Comparison of ENCODE assay signal across 8 mouse cellular contexts in genomic region chr3:87764506-87764905, GRCm38 (mm10). TPM values are rescaled to one million over a fixed set of nuclear protein-coding genes. Genes with fewer than 3 reads are reported as not detected.
DNase-seq lines count a peak whose midpoint lies in the region; ATAC-seq and TF ChIP-seq lines count a peak whose summit lies in the region.

No protein-coding gene starts in this region.

- no peaks in the 10 kb centered on the region for H3K36me3 ChIP-seq in midbrain, embryonic 10.5 days
- H3K36me3 ChIP-seq in midbrain, embryonic 15.5 days (replicated peaks): no peaks in the 10 kb centered on the region
- no peaks in the 10 kb centered on the region for H3K36me3 ChIP-seq in heart, adult 2 months (ENCODE audit: control insufficient read depth, insufficient read depth, low read length)
- peaks cover 3% of the 10 kb centered on the region; the same call in 1 of the 2 replicates for H3K36me3 ChIP-seq in kidney, postnatal 0 days (ENCODE audit: insufficient read depth, low read length)
- no peaks in the 10 kb centered on the region for H3K36me3 ChIP-seq in neural tube, embryonic 12.5 days

- peaks cover 74% of the 10 kb centered on the region for H3K27me3 ChIP-seq in midbrain, embryonic 10.5 days (ENCODE audit: low read depth, poor library complexity, severe bottlenecking)
- H3K27me3 ChIP-seq in midbrain, embryonic 15.5 days (replicated peaks): peaks cover 24% of the 10 kb centered on the region
- no peaks in the 10 kb centered on the region for H3K27me3 ChIP-seq in heart, adult 2 months (ENCODE audit: control insufficient read depth, insufficient read depth, low read length)
- H3K27me3 ChIP-seq in kidney, postnatal 0 days (ENCODE audit: insufficient read depth, low read length): no peaks in the 10 kb centered on the region
- H3K27me3 ChIP-seq in neural tube, embryonic 12.5 days (replicated peaks): peaks cover 19% of the 10 kb centered on the region

- TF ChIP-seq POLR2A in heart, adult 2 months (IDR thresholded peaks at IDR 0.05; ENCODE audit: insufficient read depth, low read depth, low read length): no peak

- intact Hi-C loops in heart, adult 2 months (cut with DNase I): loop anchor here (10.0 kb wide), 1 partner anchor 210 kb away; the partner anchor contains the start of gene Nes

- peak overlapping the region; percentile 19; the same call in 1 of the 2 replicates for H3K27ac ChIP-seq in midbrain, embryonic 10.5 days (replicated peaks)
- no peak overlapping the region for H3K27ac ChIP-seq in midbrain, embryonic 15.5 days
- peak overlapping the region; percentile 93 for H3K27ac ChIP-seq in heart, adult 2 months
- H3K27ac ChIP-seq in kidney, postnatal 0 days: peak overlapping the region; percentile 86
- no peak overlapping the region for H3K27ac ChIP-seq in neural tube, embryonic 12.5 days

- TF ChIP-seq CTCF in heart, adult 2 months (IDR thresholded peaks at IDR 0.05): no peak
- TF ChIP-seq CTCF in kidney, postnatal 0 days (IDR thresholded peaks at IDR 0.05; ENCODE audit: low read depth): no peak

- no peaks in the 10 kb centered on the region for H3K79me2 ChIP-seq in heart, adult 2 months (replicated peaks; ENCODE audit: control insufficient read depth, insufficient read depth, low read length)

- TF ChIP-seq EP300 in heart, adult 2 months (IDR thresholded peaks at IDR 0.05; ENCODE audit: insufficient read depth, low read depth, low read length): no peak

- H3K4me1 ChIP-seq in midbrain, embryonic 10.5 days: peaks cover 42% of the 10 kb centered on the region
- H3K4me1 ChIP-seq in midbrain, embryonic 15.5 days: peaks cover 4% of the 10 kb centered on the region; the same call in 1 of the 2 replicates
- peaks cover 18% of the 10 kb centered on the region for H3K4me1 ChIP-seq in heart, adult 2 months (ENCODE audit: control insufficient read depth, insufficient read depth, low read length)
- peaks cover 48% of the 10 kb centered on the region for H3K4me1 ChIP-seq in kidney, postnatal 0 days (replicated peaks; ENCODE audit: insufficient read depth, low read length)
- peaks cover 19% of the 10 kb centered on the region for H3K4me1 ChIP-seq in neural tube, embryonic 12.5 days

- no peak overlapping the region for H3K4me3 ChIP-seq in midbrain, embryonic 10.5 days
- H3K4me3 ChIP-seq in midbrain, embryonic 15.5 days: no peak overlapping the region
- H3K4me3 ChIP-seq in heart, adult 2 months: peak overlapping the region; percentile 40
- H3K4me3 ChIP-seq in kidney, postnatal 0 days (replicated peaks; ENCODE audit: low read depth, low read length): no peak overlapping the region; the same call in 1 of the 2 replicates
- no peak overlapping the region for H3K4me3 ChIP-seq in neural tube, embryonic 12.5 days

- no peak for DNase-seq in midbrain, embryonic 10.5 days (ENCODE audit: low spot score)
- peak in 1 of 2 experiments; percentile 38 for DNase-seq in heart, adult 2 months
- DNase-seq in kidney, postnatal 0 days (ENCODE audit: low spot score): peak; percentile 73
- DNase-seq in B cell, adult 2 months: no peak
- DNase-seq in gastrocnemius, adult 18-20 months (ENCODE audit: low spot score): no peak
- DNase-seq in cerebellum, postnatal 36 days: no peak

- WGBS in midbrain, embryonic 10.5 days: 40% methylated on average over 10 of the region's 10 CpGs
- 41% methylated on average over 10 of the region's 10 CpGs for WGBS in midbrain, embryonic 15.5 days
- 13% methylated on average over 10 of the region's 10 CpGs for WGBS in heart, adult 2 months
- WGBS in kidney, postnatal 0 days: 13% methylated on average over 10 of the region's 10 CpGs
- 40% methylated on average over 10 of the region's 10 CpGs for WGBS in neural tube, embryonic 12.5 days

- no peak for ATAC-seq in midbrain, embryonic 15.5 days (replicated peaks)
- ATAC-seq in kidney, postnatal 0 days (replicated peaks; ENCODE audit: low FRiP score, low read depth): no peak
- no peak for ATAC-seq in neural tube, embryonic 12.5 days (ENCODE audit: low FRiP score, low read depth)

- H3K9me3 ChIP-seq in midbrain, embryonic 10.5 days (replicated peaks): no peaks in the 10 kb centered on the region
- H3K9me3 ChIP-seq in midbrain, embryonic 15.5 days: no peaks in the 10 kb centered on the region
- H3K9me3 ChIP-seq in kidney, postnatal 0 days (replicated peaks; ENCODE audit: low read length): no peaks in the 10 kb centered on the region
- H3K9me3 ChIP-seq in neural tube, embryonic 12.5 days: no peaks in the 10 kb centered on the region

- H3K9ac ChIP-seq in midbrain, embryonic 15.5 days: no peak overlapping the region
- H3K9ac ChIP-seq in heart, adult 2 months (ENCODE audit: low read depth, low read length): peak overlapping the region; percentile 20
- no peak overlapping the region for H3K9ac ChIP-seq in kidney, postnatal 0 days (ENCODE audit: low read depth, low read length)
- no peak overlapping the region for H3K9ac ChIP-seq in neural tube, embryonic 12.5 days

- H3K4me2 ChIP-seq in midbrain, embryonic 15.5 days: no peak overlapping the region
- H3K4me2 ChIP-seq in kidney, postnatal 0 days (ENCODE audit: low read length): peak overlapping the region; percentile 41
- peak overlapping the region; percentile 40 for H3K4me2 ChIP-seq in neural tube, embryonic 12.5 days (replicated peaks)

RNA-seq across cellular contexts. Expression of gene Lrrc71, which starts 16.1 kb away (rescaled TPM):
- polyA plus RNA-seq in midbrain, embryonic 10.5 days (2016; fragmentation: Nextera tagmentation; extraction: Ambion mirVana): 0.39 and 0.51 TPM in 2 replicates
- polyA plus RNA-seq in midbrain, embryonic 15.5 days (2015; fragmentation: Nextera tagmentation; extraction: Ambion mirVana): 0.84 and 0.89 TPM in 2 replicates
- total RNA-seq in heart, adult 2 months (2021): under 1 TPM; 0.36 to 0.47 TPM
- polyA plus RNA-seq in heart, adult 2 months (2012; rRNA removed): 0.26 and 1.1 TPM in 2 replicates
- 0.37 and 0.45 TPM in 2 replicates for polyA plus RNA-seq in kidney, postnatal 0 days (2015; fragmentation: Nextera tagmentation; extraction: Ambion mirVana)
- polyA plus RNA-seq in neural tube, embryonic 12.5 days (2016; fragmentation: Nextera tagmentation; extraction: Ambion mirVana): 0.33 and 0.53 TPM in 2 replicates
- not detected for total RNA-seq in gastrocnemius, adult 18-20 months (2021)

RNA-seq across cellular contexts. Expression of gene Ntrk1, which starts 30.5 kb away (rescaled TPM):
- polyA plus RNA-seq in midbrain, embryonic 10.5 days (2016; fragmentation: Nextera tagmentation; extraction: Ambion mirVana): 4.9 and 5.1 TPM in 2 replicates
- 1.0 and 1.6 TPM in 2 replicates for polyA plus RNA-seq in midbrain, embryonic 15.5 days (2015; fragmentation: Nextera tagmentation; extraction: Ambion mirVana)
- total RNA-seq in heart, adult 2 months (2021): under 1 TPM; 0.14 to 0.16 TPM
- 0.38 and 0.57 TPM in 2 replicates for polyA plus RNA-seq in heart, adult 2 months (2012; rRNA removed)
- 2.1 and 2.3 TPM in 2 replicates for polyA plus RNA-seq in kidney, postnatal 0 days (2015; fragmentation: Nextera tagmentation; extraction: Ambion mirVana)
- polyA plus RNA-seq in neural tube, embryonic 12.5 days (2016; fragmentation: Nextera tagmentation; extraction: Ambion mirVana): 93.8 and 141 TPM in 2 replicates
- total RNA-seq in gastrocnemius, adult 18-20 months (2021): not detected

RNA-seq across cellular contexts. Expression of gene Insrr, which starts 32.2 kb away (rescaled TPM):
- 0.78 and 0.89 TPM in 2 replicates for polyA plus RNA-seq in midbrain, embryonic 10.5 days (2016; fragmentation: Nextera tagmentation; extraction: Ambion mirVana)
- 0.66 and 0.69 TPM in 2 replicates for polyA plus RNA-seq in midbrain, embryonic 15.5 days (2015; fragmentation: Nextera tagmentation; extraction: Ambion mirVana)
- under 1 TPM in 1 of 2 experiments, not detected in 1; 0.05 TPM for total RNA-seq in heart, adult 2 months (2021)
- 0.04 TPM in 1 of 2 replicates, not detected in the other for polyA plus RNA-seq in heart, adult 2 months (2012; rRNA removed)
- 1.9 and 2.3 TPM in 2 replicates for polyA plus RNA-seq in kidney, postnatal 0 days (2015; fragmentation: Nextera tagmentation; extraction: Ambion mirVana)
- polyA plus RNA-seq in neural tube, embryonic 12.5 days (2016; fragmentation: Nextera tagmentation; extraction: Ambion mirVana): 1.4 and 1.9 TPM in 2 replicates
- total RNA-seq in gastrocnemius, adult 18-20 months (2021): not detected

RNA-seq across cellular contexts. Expression of gene Pear1, which starts 59.6 kb away (rescaled TPM):
- polyA plus RNA-seq in midbrain, embryonic 10.5 days (2016; fragmentation: Nextera tagmentation; extraction: Ambion mirVana): 12.3 and 14.7 TPM in 2 replicates
- 8.6 and 9.8 TPM in 2 replicates for polyA plus RNA-seq in midbrain, embryonic 15.5 days (2015; fragmentation: Nextera tagmentation; extraction: Ambion mirVana)
- 10 to 100 TPM; 17.1 to 18.7 TPM for total RNA-seq in heart, adult 2 months (2021)
- 42.5 and 45.0 TPM in 2 replicates for polyA plus RNA-seq in heart, adult 2 months (2012; rRNA removed)
- 31.6 and 35.4 TPM in 2 replicates for polyA plus RNA-seq in kidney, postnatal 0 days (2015; fragmentation: Nextera tagmentation; extraction: Ambion mirVana)
- polyA plus RNA-seq in neural tube, embryonic 12.5 days (2016; fragmentation: Nextera tagmentation; extraction: Ambion mirVana): 11.7 and 12.4 TPM in 2 replicates
- total RNA-seq in gastrocnemius, adult 18-20 months (2021): 1 to 10 TPM; 6.3 to 6.4 TPM

Comparison
In these comparisons a context has a peak if more than half of its experiments do, and no peak if none do; other contexts are left out.
1. H3K27ac ChIP-seq: peak in midbrain, embryonic 10.5 days (single experiment), heart, adult 2 months (single experiment) and kidney, postnatal 0 days (single experiment); none in midbrain, embryonic 15.5 days (single experiment) and neural tube, embryonic 12.5 days (single experiment).
2. RNA of gene Ntrk1, which starts 30.5 kb away (polyA plus RNA-seq): 93.8 to 141 TPM in neural tube, embryonic 12.5 days; 4.9 to 5.1 TPM in midbrain, embryonic 10.5 days, 2.1 to 2.3 TPM in kidney, postnatal 0 days, 1.0 to 1.6 TPM in midbrain, embryonic 15.5 days and 0.38 to 0.57 TPM in heart, adult 2 months; every median in the first group is over 10 times any median in the second.